20 mouse cellular contexts compared by ENCODE assay signal in the genomic region with DNA sequence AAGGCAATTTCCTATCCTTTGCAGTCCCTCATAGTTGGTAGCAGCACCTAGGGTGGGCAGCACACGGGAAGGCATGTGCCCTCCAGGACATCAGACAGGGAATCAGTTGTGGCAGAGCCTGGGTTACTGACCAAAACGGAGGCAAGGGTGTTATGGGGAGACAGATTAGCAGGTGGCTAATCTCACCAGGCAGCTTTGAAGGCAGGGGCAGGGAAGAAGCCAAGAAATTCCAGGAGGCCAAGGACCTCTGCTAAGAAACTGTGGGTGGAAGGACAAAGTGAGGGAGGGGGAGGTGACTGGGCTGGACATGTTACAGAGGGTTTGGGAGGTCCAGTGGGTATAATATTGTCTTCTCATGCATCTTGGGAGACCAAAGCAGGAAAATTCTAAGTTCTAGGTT. TPM values are rescaled to one million over a fixed set of nuclear protein-coding genes. Genes with fewer than 3 reads are reported as not detected.
A peak's percentile ranks its signal among the peaks of the same experiment; 100 is the strongest.
DNase-seq lines count a peak whose midpoint lies in the region; ATAC-seq and TF ChIP-seq lines count a peak whose summit lies in the region.
"Had no signal": no experiment of that assay in that cellular context is flagged by ENCODE, and none has a peak within 500 bp of the region (broad histone marks: within the 10 kb centered on the region; RNA-seq: fewer than 3 reads in every experiment).

No protein-coding gene starts in this region.

- WGBS in heart, embryonic 10.5 days = 49% methylated on average over 2 of the region's 2 CpGs
- 75% methylated on average over 2 of the region's 2 CpGs for WGBS in midbrain, embryonic 13.5 days
- WGBS in midbrain, postnatal 0 days = 76% methylated on average over 2 of the region's 2 CpGs
- WGBS in limb, embryonic 10.5 days = 83% methylated on average over 2 of the region's 2 CpGs

- H3K4me2 ChIP-seq in midbrain, embryonic 13.5 days (replicated peaks) = no peak overlapping the region
- H3K4me2 ChIP-seq in midbrain, postnatal 0 days (ENCODE audit: low read depth, low read length, poor library complexity, severe bottlenecking) = no peak overlapping the region
- H3K4me2 ChIP-seq: embryonic facial prominence, embryonic 15.5 days; midbrain, embryonic 12.5 days had no signal

- peak overlapping the region; percentile 10; the same call in 1 of the 2 replicates for H3K4me3 ChIP-seq in heart, embryonic 10.5 days
- no peak overlapping the region for H3K4me3 ChIP-seq in midbrain, embryonic 13.5 days (replicated peaks)
- no peak overlapping the region for H3K4me3 ChIP-seq in midbrain, postnatal 0 days (ENCODE audit: low read depth, low read length)
- no peak overlapping the region for H3K4me3 ChIP-seq in limb, embryonic 10.5 days
- H3K4me3 ChIP-seq: embryonic facial prominence, embryonic 15.5 days; midbrain, embryonic 12.5 days had no signal

- H3K9ac ChIP-seq in midbrain, embryonic 13.5 days (replicated peaks) = peak overlapping the region; percentile 92; the same call in 1 of the 2 replicates
- no peak overlapping the region for H3K9ac ChIP-seq in midbrain, postnatal 0 days (replicated peaks; ENCODE audit: low read length, poor library complexity, severe bottlenecking)
- H3K9ac ChIP-seq: embryonic facial prominence, embryonic 15.5 days; midbrain, embryonic 12.5 days had no signal

- 0 out of 2 replicates have a peak overlapping the region, but pooled peaks have one; percentile 94 for H3K27ac ChIP-seq in heart, embryonic 10.5 days
- H3K27ac ChIP-seq in midbrain, embryonic 13.5 days = no peak overlapping the region
- no peak overlapping the region for H3K27ac ChIP-seq in midbrain, postnatal 0 days (ENCODE audit: low read depth, low read length)
- no peak overlapping the region for H3K27ac ChIP-seq in limb, embryonic 10.5 days
- H3K27ac ChIP-seq: embryonic facial prominence, embryonic 15.5 days; midbrain, embryonic 12.5 days had no signal

- no peak for DNase-seq in heart, embryonic 10.5 days (ENCODE audit: low spot score)
- DNase-seq in heart, postnatal 25 days (ENCODE audit: low spot score) = no peak
- no peak for DNase-seq in midbrain, postnatal 0 days (ENCODE audit: low spot score)
- peak; percentile 87 for DNase-seq in c-Kit-positive CD71-positive TER-119-positive erythroid progenitor cells, embryonic 14.5 days (ENCODE audit: low spot score)
- peak; percentile 69 for DNase-seq in lung, postnatal 10 days
- DNase-seq in limb, embryonic 10.5 days (ENCODE audit: low spot score) = no peak
- no peak for DNase-seq in adrenal gland, postnatal 25 days
- DNase-seq: adrenal gland, postnatal 36 days; B cell, adult 2 months; cerebellum, adult 11-12 months; gastrocnemius, postnatal 25 days; layer of hippocampus, adult 9-11 months had no signal

- no peaks in the 10 kb centered on the region for H3K9me3 ChIP-seq in heart, embryonic 10.5 days
- no peaks in the 10 kb centered on the region for H3K9me3 ChIP-seq in midbrain, embryonic 13.5 days
- no peaks in the 10 kb centered on the region for H3K9me3 ChIP-seq in midbrain, postnatal 0 days (ENCODE audit: low read length)
- no peaks in the 10 kb centered on the region for H3K9me3 ChIP-seq in limb, embryonic 10.5 days (replicated peaks)
- H3K9me3 ChIP-seq: embryonic facial prominence, embryonic 15.5 days; midbrain, embryonic 12.5 days had no signal

- no peaks in the 10 kb centered on the region for H3K27me3 ChIP-seq in heart, embryonic 10.5 days (ENCODE audit: insufficient read depth, poor library complexity, severe bottlenecking)
- no peaks in the 10 kb centered on the region for H3K27me3 ChIP-seq in midbrain, embryonic 13.5 days
- no peaks in the 10 kb centered on the region for H3K27me3 ChIP-seq in midbrain, postnatal 0 days (ENCODE audit: insufficient read depth, low read length)
- H3K27me3 ChIP-seq in limb, embryonic 10.5 days (ENCODE audit: low read depth, poor library complexity, severe bottlenecking) = no peaks in the 10 kb centered on the region
- H3K27me3 ChIP-seq: embryonic facial prominence, embryonic 15.5 days; midbrain, embryonic 12.5 days had no signal

- H3K36me3 ChIP-seq in heart, embryonic 10.5 days = peaks cover 47% of the 10 kb centered on the region
- peaks cover 34% of the 10 kb centered on the region for H3K36me3 ChIP-seq in midbrain, embryonic 13.5 days
- peaks cover 20% of the 10 kb centered on the region for H3K36me3 ChIP-seq in midbrain, postnatal 0 days (ENCODE audit: insufficient read depth, low read length)
- H3K36me3 ChIP-seq in limb, embryonic 10.5 days = peaks cover 52% of the 10 kb centered on the region

- ATAC-seq in midbrain, embryonic 13.5 days = no peak
- no peak for ATAC-seq in midbrain, postnatal 0 days (ENCODE audit: low FRiP score)
- ATAC-seq: inflammation-experienced regulatory T-cells, adult 6 months had no signal

- intact Hi-C loops in heart, postnatal 25 days (cut with DNase I) = loop anchor here (5.0 kb wide), 2 partner anchors 56 to 124 kb away; a partner anchor contains a TSS

- H3K4me1 ChIP-seq in heart, embryonic 10.5 days = peaks cover 46% of the 10 kb centered on the region
- peaks cover 49% of the 10 kb centered on the region for H3K4me1 ChIP-seq in midbrain, embryonic 13.5 days (replicated peaks)
- peaks cover 14% of the 10 kb centered on the region; the same call in 1 of the 2 replicates for H3K4me1 ChIP-seq in midbrain, postnatal 0 days (ENCODE audit: insufficient read depth, low read length)
- peaks cover 36% of the 10 kb centered on the region for H3K4me1 ChIP-seq in limb, embryonic 10.5 days

- no peak for TF ChIP-seq CTCF in midbrain, postnatal 0 days (IDR thresholded peaks at IDR 0.05)

RNA-seq across cellular contexts. Expression of a gene that starts 3.4 kb away (rescaled TPM):
- polyA plus RNA-seq in heart, embryonic 10.5 days (2016; fragmentation: Nextera tagmentation; extraction: Ambion mirVana) = 76.1 and 77.6 TPM in 2 replicates
- total RNA-seq in heart, postnatal 25 days (2021) = 10 to 100 TPM; 16.4 to 20.7 TPM
- 90.0 and 92.5 TPM in 2 replicates for polyA plus RNA-seq in midbrain, embryonic 13.5 days (2015; fragmentation: Nextera tagmentation; extraction: Ambion mirVana)
- 38.9 and 48.8 TPM in 2 replicates for total RNA-seq in midbrain, postnatal 0 days (2014; rRNA removed)
- polyA plus RNA-seq in midbrain, postnatal 0 days (2015; fragmentation: Nextera tagmentation; extraction: Ambion mirVana) = 33.1 and 35.7 TPM in 2 replicates
- polyA plus RNA-seq in limb, embryonic 10.5 days (2016; fragmentation: Nextera tagmentation; extraction: Ambion mirVana) = 88.9 and 100 TPM in 2 replicates
- total RNA-seq in adrenal gland, postnatal 25 days (2021) = 64.5 and 70.1 TPM in 2 replicates

RNA-seq across cellular contexts. Expression of a gene that starts 9.5 kb away (rescaled TPM):
- polyA plus RNA-seq in heart, embryonic 10.5 days (2016; fragmentation: Nextera tagmentation; extraction: Ambion mirVana) = 37.6 and 42.2 TPM in 2 replicates
- total RNA-seq in heart, postnatal 25 days (2021) = 1 to 10 TPM; 1.5 to 1.7 TPM
- polyA plus RNA-seq in midbrain, embryonic 13.5 days (2015; fragmentation: Nextera tagmentation; extraction: Ambion mirVana) = 19.7 and 22.9 TPM in 2 replicates
- total RNA-seq in midbrain, postnatal 0 days (2014; rRNA removed) = 6.8 and 12.1 TPM in 2 replicates
- 33.6 and 43.9 TPM in 2 replicates for polyA plus RNA-seq in midbrain, postnatal 0 days (2015; fragmentation: Nextera tagmentation; extraction: Ambion mirVana)
- 36.7 and 51.5 TPM in 2 replicates for polyA plus RNA-seq in limb, embryonic 10.5 days (2016; fragmentation: Nextera tagmentation; extraction: Ambion mirVana)
- total RNA-seq in adrenal gland, postnatal 25 days (2021) = 9.4 and 10.6 TPM in 2 replicates

RNA-seq across cellular contexts. Expression of a gene that starts 18.3 kb away (rescaled TPM):
- not detected in 2 replicates for polyA plus RNA-seq in heart, embryonic 10.5 days (2016; fragmentation: Nextera tagmentation; extraction: Ambion mirVana)
- total RNA-seq in heart, postnatal 25 days (2021) = under 1 TPM; 0.22 to 0.23 TPM
- polyA plus RNA-seq in midbrain, embryonic 13.5 days (2015; fragmentation: Nextera tagmentation; extraction: Ambion mirVana) = 0.22 and 0.24 TPM in 2 replicates
- total RNA-seq in midbrain, postnatal 0 days (2014; rRNA removed) = not detected in 2 replicates
- 0.23 TPM in 1 of 2 replicates, not detected in the other for polyA plus RNA-seq in midbrain, postnatal 0 days (2015; fragmentation: Nextera tagmentation; extraction: Ambion mirVana)
- 0.13 TPM in 1 of 2 replicates, not detected in the other for polyA plus RNA-seq in limb, embryonic 10.5 days (2016; fragmentation: Nextera tagmentation; extraction: Ambion mirVana)
- total RNA-seq in adrenal gland, postnatal 25 days (2021) = 0.24 TPM in 1 of 2 replicates, not detected in the other
- polyA plus RNA-seq: heart, postnatal 0 days; inflammation-experienced regulatory T-cells, adult 6 months had no signal

RNA-seq across cellular contexts. Expression of a gene that starts 27.7 kb away (rescaled TPM):
- polyA plus RNA-seq in heart, embryonic 10.5 days (2016; fragmentation: Nextera tagmentation; extraction: Ambion mirVana) = not detected in 2 replicates
- not detected for total RNA-seq in heart, postnatal 25 days (2021)
- polyA plus RNA-seq in midbrain, embryonic 13.5 days (2015; fragmentation: Nextera tagmentation; extraction: Ambion mirVana) = not detected in 2 replicates
- not detected in 2 replicates for total RNA-seq in midbrain, postnatal 0 days (2014; rRNA removed)
- not detected in 2 replicates for polyA plus RNA-seq in midbrain, postnatal 0 days (2015; fragmentation: Nextera tagmentation; extraction: Ambion mirVana)
- not detected in 2 replicates for polyA plus RNA-seq in limb, embryonic 10.5 days (2016; fragmentation: Nextera tagmentation; extraction: Ambion mirVana)
- not detected in 2 replicates for total RNA-seq in adrenal gland, postnatal 25 days (2021)
- total RNA-seq: adrenal gland, postnatal 36 days; gastrocnemius, postnatal 25 days; left cerebral cortex, postnatal 14 days had no signal
- polyA plus RNA-seq: embryonic facial prominence, embryonic 15.5 days; heart, postnatal 0 days; inflammation-experienced regulatory T-cells, adult 6 months; kidney, embryonic 14.5 days; midbrain, embryonic 12.5 days; neural tube, embryonic 14.5 days had no signal

RNA-seq across cellular contexts. Expression of a gene that starts 39.3 kb away (rescaled TPM):
- 0.15 and 0.20 TPM in 2 replicates for polyA plus RNA-seq in heart, embryonic 10.5 days (2016; fragmentation: Nextera tagmentation; extraction: Ambion mirVana)
- under 1 TPM in 1 of 2 experiments, not detected in 1; 0.26 TPM for total RNA-seq in heart, postnatal 25 days (2021)
- 0.48 and 1.1 TPM in 2 replicates for polyA plus RNA-seq in midbrain, embryonic 13.5 days (2015; fragmentation: Nextera tagmentation; extraction: Ambion mirVana)
- 1.4 and 2.0 TPM in 2 replicates for total RNA-seq in midbrain, postnatal 0 days (2014; rRNA removed)
- polyA plus RNA-seq in midbrain, postnatal 0 days (2015; fragmentation: Nextera tagmentation; extraction: Ambion mirVana) = 1.7 and 2.5 TPM in 2 replicates
- 0.09 TPM in 1 of 2 replicates, not detected in the other for polyA plus RNA-seq in limb, embryonic 10.5 days (2016; fragmentation: Nextera tagmentation; extraction: Ambion mirVana)
- 0.15 TPM in 1 of 2 replicates, not detected in the other for total RNA-seq in adrenal gland, postnatal 25 days (2021)
- total RNA-seq: gastrocnemius, postnatal 25 days had no signal
- polyA plus RNA-seq: heart, postnatal 0 days; inflammation-experienced regulatory T-cells, adult 6 months; kidney, embryonic 14.5 days had no signal

Comparison
In these comparisons a context has a peak if more than half of its experiments do, and no peak if none do; other contexts are left out.
1. DNase-seq: peak in c-Kit-positive CD71-positive TER-119-positive erythroid progenitor cells, embryonic 14.5 days (single experiment) and lung, postnatal 10 days (single experiment); none in heart, embryonic 10.5 days (single experiment), heart, postnatal 25 days (single experiment), midbrain, postnatal 0 days (single experiment), limb, embryonic 10.5 days (single experiment) and adrenal gland, postnatal 25 days (single experiment).